Mouse (Mus musculus): ENCODE results near the gene Gramd1c. TPM values are rescaled to one million over a fixed set of nuclear protein-coding genes. Genes with fewer than 3 reads are reported as not detected.

Gene Gramd1c
- polyA plus RNA-seq, 1 experiment: 1.4 TPM

- Histone ChIP-seq H3K4me1 (ENCODE audit: control insufficient read depth, insufficient read depth, low read length) (no peaks in the 10 kb centered on the region), H3K27me3 (ENCODE audit: control insufficient read depth, insufficient read depth, low read length) (no peaks in the 10 kb centered on the region), H3K4me3 (replicated peaks; ENCODE audit: insufficient read depth, low read depth, low read length) (no peak overlapping the region), H3K27ac (ENCODE audit: insufficient read depth, low read length) (no peak overlapping the region)
- TF ChIP-seq POLR2A (IDR thresholded peaks at IDR 0.05; ENCODE audit: borderline replicate concordance, insufficient read depth, low read length) (no peak), CTCF (IDR thresholded peaks at IDR 0.05; ENCODE audit: borderline replicate concordance, insufficient read depth, low read depth, low read length) (no peak)
- 88% methylated on average over 4 of the region's 4 CpGs for WGBS
- DNase-seq: no peak
Measured at GRCm38 (mm10) chr16:44017707-44018106, 45.4 kb downstream of the Gramd1c start.

DNA sequence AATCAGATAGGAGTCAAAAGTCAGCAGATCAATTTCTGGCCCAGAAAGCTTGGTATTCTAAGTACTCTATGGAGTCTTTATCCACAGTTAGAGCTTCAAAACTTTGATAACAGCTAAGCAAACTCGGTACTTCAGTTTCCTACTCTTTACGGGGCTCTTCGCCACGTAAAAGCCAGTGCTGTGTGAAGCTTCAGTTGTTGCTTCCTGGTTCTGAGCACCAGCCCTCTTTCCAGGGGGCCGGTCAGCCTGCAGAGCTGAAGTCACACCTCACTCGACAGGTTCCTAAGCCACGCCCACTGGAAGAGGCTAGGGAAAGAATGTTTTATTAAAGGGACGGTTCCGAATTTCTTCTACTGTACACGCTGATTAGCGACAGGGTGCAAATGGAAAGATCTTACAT is 47.0 kb downstream of the Gramd1c start:
- Histone ChIP-seq H3K27me3 (ENCODE audit: control insufficient read depth, insufficient read depth, low read length) (no peaks in the 10 kb centered on the region), H3K27ac (ENCODE audit: insufficient read depth, low read length) (no peak overlapping the region), H3K4me1 (ENCODE audit: control insufficient read depth, insufficient read depth, low read length) (no peaks in the 10 kb centered on the region), H3K4me3 (replicated peaks; ENCODE audit: insufficient read depth, low read depth, low read length) (no peak overlapping the region)
- TF ChIP-seq POLR2A (IDR thresholded peaks at IDR 0.05; ENCODE audit: borderline replicate concordance, insufficient read depth, low read length): no peak
- TF ChIP-seq CTCF (IDR thresholded peaks at IDR 0.05; ENCODE audit: borderline replicate concordance, insufficient read depth, low read depth, low read length): no peak
- 35% methylated on average over 11 of the region's 11 CpGs for WGBS
- no peak for DNase-seq

DNA sequence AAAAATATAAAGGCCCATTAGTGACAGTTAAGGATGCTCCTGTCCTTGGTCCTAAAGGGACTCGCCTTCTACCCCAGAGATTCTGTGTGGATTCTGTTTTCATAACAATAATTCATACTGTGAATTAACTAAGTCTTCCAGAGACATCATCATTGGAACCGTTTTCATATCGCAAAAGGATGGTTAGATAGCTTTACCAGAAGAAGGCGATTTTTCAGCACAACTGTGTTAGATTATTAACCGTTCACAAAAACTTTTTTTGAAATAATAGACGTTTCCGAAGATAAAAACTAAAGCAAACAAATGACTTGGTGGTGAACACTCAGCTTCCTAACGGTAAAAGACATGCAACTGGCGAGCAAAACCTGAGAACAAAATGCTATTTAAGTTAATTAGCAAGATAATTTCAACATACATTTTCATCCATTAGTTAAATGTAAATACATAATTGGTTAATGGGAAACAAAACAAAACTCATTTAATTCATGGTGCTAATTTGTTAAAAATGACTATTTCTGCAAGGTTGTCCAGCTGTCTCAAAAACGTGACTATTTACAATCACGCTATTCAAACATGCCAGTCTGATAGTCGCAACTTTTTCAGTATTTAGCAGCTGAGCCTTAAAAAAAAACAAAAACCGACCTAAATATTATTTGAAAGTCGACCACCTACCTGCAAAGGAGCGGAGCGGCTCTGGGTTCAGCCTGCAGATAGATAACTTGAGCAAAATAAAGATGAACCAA is 47.6 kb downstream of the Gramd1c start:
- WGBS: 77% methylated on average over 16 of the region's 16 CpGs
- Histone ChIP-seq H3K4me3 (replicated peaks; ENCODE audit: insufficient read depth, low read depth, low read length) (no peak overlapping the region), H3K27ac (ENCODE audit: insufficient read depth, low read length) (no peak overlapping the region), H3K4me1 (ENCODE audit: control insufficient read depth, insufficient read depth, low read length) (no peaks in the 10 kb centered on the region), H3K27me3 (ENCODE audit: control insufficient read depth, insufficient read depth, low read length) (no peaks in the 10 kb centered on the region)
- DNase-seq: no peak
- TF ChIP-seq CTCF (IDR thresholded peaks at IDR 0.05; ENCODE audit: borderline replicate concordance, insufficient read depth, low read depth, low read length) (no peak), POLR2A (IDR thresholded peaks at IDR 0.05; ENCODE audit: borderline replicate concordance, insufficient read depth, low read length) (no peak)

GRCm38 (mm10) chr16:44011010-44011409 is 52.1 kb downstream of the Gramd1c start:
- Histone ChIP-seq H3K4me1 (ENCODE audit: control insufficient read depth, insufficient read depth, low read length) (no peaks in the 10 kb centered on the region), H3K27me3 (ENCODE audit: control insufficient read depth, insufficient read depth, low read length) (no peaks in the 10 kb centered on the region), H3K27ac (ENCODE audit: insufficient read depth, low read length) (no peak overlapping the region), H3K4me3 (replicated peaks; ENCODE audit: insufficient read depth, low read depth, low read length) (no peak overlapping the region)
- 71% methylated on average over 5 of the region's 5 CpGs for WGBS
- TF ChIP-seq POLR2A (IDR thresholded peaks at IDR 0.05; ENCODE audit: borderline replicate concordance, insufficient read depth, low read length) (no peak), CTCF (IDR thresholded peaks at IDR 0.05; ENCODE audit: borderline replicate concordance, insufficient read depth, low read depth, low read length) (no peak)
- DNase-seq: no peak

DNA sequence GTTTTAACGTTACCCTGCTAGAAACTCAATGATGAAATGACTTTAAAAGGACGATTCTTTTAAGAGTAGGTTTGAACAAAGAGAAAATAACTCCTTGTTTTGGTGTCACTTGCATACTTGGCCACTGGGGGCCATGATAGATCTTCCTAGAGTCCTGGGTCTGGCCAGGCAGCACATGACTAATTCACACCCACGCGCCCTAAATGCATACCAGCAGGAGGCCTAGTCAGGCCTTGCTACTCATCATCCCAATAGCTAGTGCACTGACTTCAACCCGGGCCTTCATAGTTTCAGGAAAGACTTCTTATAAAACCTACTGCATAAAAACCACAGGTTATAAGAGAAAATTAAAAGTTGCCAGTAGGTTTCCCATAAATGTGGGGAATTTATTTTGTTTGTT is 61.1 kb downstream of the Gramd1c start:
- 62% methylated on average over 5 of the region's 5 CpGs for WGBS
- H3K27ac ChIP-seq (ENCODE audit: insufficient read depth, low read length): no peak overlapping the region
- no peaks in the 10 kb centered on the region for H3K4me1 ChIP-seq (ENCODE audit: control insufficient read depth, insufficient read depth, low read length)
- H3K27me3 ChIP-seq (ENCODE audit: control insufficient read depth, insufficient read depth, low read length): no peaks in the 10 kb centered on the region
- no peak for DNase-seq
- no peak overlapping the region for H3K4me3 ChIP-seq (replicated peaks; ENCODE audit: insufficient read depth, low read depth, low read length)
- TF ChIP-seq POLR2A (IDR thresholded peaks at IDR 0.05; ENCODE audit: borderline replicate concordance, insufficient read depth, low read length) (no peak), CTCF (IDR thresholded peaks at IDR 0.05; ENCODE audit: borderline replicate concordance, insufficient read depth, low read depth, low read length) (no peak)

DNA sequence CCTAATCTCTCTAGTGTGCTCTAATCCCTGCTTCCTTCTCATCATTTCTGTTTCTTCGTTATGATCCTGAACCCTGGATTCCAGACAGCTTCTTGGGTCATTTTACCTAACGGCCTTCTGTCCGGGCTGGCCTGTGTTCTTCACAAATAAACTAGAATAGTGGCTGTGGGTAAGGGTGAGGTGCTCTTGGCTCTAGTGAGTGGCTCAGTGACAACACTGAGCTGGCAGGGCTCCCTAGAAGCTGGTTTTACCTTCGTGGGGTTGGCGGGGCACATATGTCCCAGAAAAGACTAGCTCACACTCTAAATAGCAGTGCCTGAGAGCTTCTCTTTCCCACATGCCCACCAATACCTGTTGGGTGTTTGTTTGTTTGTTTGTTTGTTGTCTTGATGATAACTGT is 63.6 kb downstream of the Gramd1c start:
- no peak overlapping the region for H3K4me3 ChIP-seq (replicated peaks; ENCODE audit: insufficient read depth, low read depth, low read length)
- no peaks in the 10 kb centered on the region for H3K27me3 ChIP-seq (ENCODE audit: control insufficient read depth, insufficient read depth, low read length)
- H3K27ac ChIP-seq (ENCODE audit: insufficient read depth, low read length): no peak overlapping the region
- DNase-seq: peak; percentile 20 to 52
- WGBS: 9% methylated on average over 5 of the region's 5 CpGs
- TF ChIP-seq POLR2A (IDR thresholded peaks at IDR 0.05; ENCODE audit: borderline replicate concordance, insufficient read depth, low read length) (no peak), CTCF (IDR thresholded peaks at IDR 0.05; ENCODE audit: borderline replicate concordance, insufficient read depth, low read depth, low read length) (no peak)
- H3K4me1 ChIP-seq (ENCODE audit: control insufficient read depth, insufficient read depth, low read length): no peaks in the 10 kb centered on the region

- WGBS: 84% methylated on average over 8 of the region's 8 CpGs
- no peaks in the 10 kb centered on the region for H3K4me1 ChIP-seq (ENCODE audit: control insufficient read depth, insufficient read depth, low read length)
- no peaks in the 10 kb centered on the region for H3K27me3 ChIP-seq (ENCODE audit: control insufficient read depth, insufficient read depth, low read length)
- no peak for TF ChIP-seq POLR2A (IDR thresholded peaks at IDR 0.05; ENCODE audit: borderline replicate concordance, insufficient read depth, low read length)
- TF ChIP-seq CTCF (IDR thresholded peaks at IDR 0.05; ENCODE audit: borderline replicate concordance, insufficient read depth, low read depth, low read length): no peak
- H3K4me3 ChIP-seq (replicated peaks; ENCODE audit: insufficient read depth, low read depth, low read length): no peak overlapping the region
- H3K27ac ChIP-seq (ENCODE audit: insufficient read depth, low read length): no peak overlapping the region
- no peak for DNase-seq
Measured at GRCm38 (mm10) chr16:43999111-43999510, 64.0 kb downstream of the Gramd1c start.

DNA sequence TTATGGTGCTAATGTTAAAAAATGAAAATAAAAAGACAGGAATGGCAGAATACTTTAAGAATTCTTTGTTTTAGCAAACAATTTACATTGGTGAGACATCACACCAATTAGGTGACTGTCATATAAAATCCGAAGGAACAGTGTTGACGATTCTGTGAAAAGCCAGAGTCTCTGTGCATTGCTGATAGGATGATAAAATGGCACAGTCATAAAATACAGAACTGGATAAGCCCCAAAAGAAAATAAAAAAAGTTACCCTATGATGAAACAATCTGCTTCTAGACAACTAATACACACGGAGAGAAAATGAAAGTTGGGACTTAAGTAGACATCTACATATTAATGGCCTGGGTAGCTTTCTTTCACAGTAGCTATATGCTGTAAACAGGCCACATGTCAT is 68.5 kb downstream of the Gramd1c start:
- H3K4me1 ChIP-seq (ENCODE audit: control insufficient read depth, insufficient read depth, low read length): no peaks in the 10 kb centered on the region
- no peak for TF ChIP-seq CTCF (IDR thresholded peaks at IDR 0.05; ENCODE audit: borderline replicate concordance, insufficient read depth, low read depth, low read length)
- no peak for TF ChIP-seq POLR2A (IDR thresholded peaks at IDR 0.05; ENCODE audit: borderline replicate concordance, insufficient read depth, low read length)

More for the DNA sequence above, 68.5 kb downstream of the Gramd1c start:
- H3K4me3 ChIP-seq (replicated peaks; ENCODE audit: insufficient read depth, low read depth, low read length): no peak overlapping the region
- H3K27me3 ChIP-seq (ENCODE audit: control insufficient read depth, insufficient read depth, low read length): no peaks in the 10 kb centered on the region
- WGBS: 87% methylated on average over 3 of the region's 3 CpGs
- DNase-seq: no peak
- H3K27ac ChIP-seq (ENCODE audit: insufficient read depth, low read length): no peak overlapping the region

Data from cerebellum, adult 2 months (tissue).